Mouse (Mus musculus) embryonic facial prominence, embryonic 11.5 days (tissue): ENCODE results near the gene H6pd. TPM values are rescaled to one million over a fixed set of nuclear protein-coding genes. Genes with fewer than 3 reads are reported as not detected.

Experiments
- ATAC-seq: fragments of 200-750 bp; cut with Nextera tagmentation; replicated peaks from 2 replicates; pipeline ENCODE4 v1.8.0; 2017; ENCODE audit warnings: low read depth; ENCODE audit not compliant: insufficient number of reproducible peaks, low FRiP score, low TSS enrichment
- DNase-seq: peaks from one replicate; pipeline ENCODE4 v3.0.0-alpha.2; 2015; ENCODE audit warnings: low spot score
- H3K27ac ChIP-seq: fragments of 300-500 bp; sonication (generic); replicated peaks from 2 replicates; pipeline ENCODE4 v1.5.1; 2014; ENCODE audit warnings: mild to moderate bottlenecking, low read depth, low read length, control low read depth
- H3K27me3 ChIP-seq: fragments of 300-500 bp; sonication (generic); 2 replicates; pipeline ENCODE4 v1.6.1; 2014; ENCODE audit warnings: mild to moderate bottlenecking, low read length, moderate library complexity, mixed read lengths; ENCODE audit not compliant: control insufficient read depth, insufficient read depth
- H3K36me3 ChIP-seq: fragments of 300-500 bp; sonication (generic); replicated peaks from 2 replicates; pipeline ENCODE4 v1.6.1; 2014; ENCODE audit warnings: low read depth, mild to moderate bottlenecking, low read length, moderate library complexity, mixed read lengths; ENCODE audit not compliant: control insufficient read depth, insufficient read depth
- H3K4me1 ChIP-seq: fragments of 300-500 bp; sonication (generic); 2 replicates; pipeline ENCODE4 v1.6.1; 2014; ENCODE audit warnings: low read length, mixed read lengths; ENCODE audit not compliant: control insufficient read depth, insufficient read depth
- H3K4me2 ChIP-seq: fragments of 300-500 bp; sonication (generic); 2 replicates; pipeline ENCODE4 v1.6.1; 2014; ENCODE audit warnings: low read depth, mild to moderate bottlenecking, control low read depth, low read length, moderate library complexity
- H3K4me3 ChIP-seq: fragments of 300-500 bp; sonication (generic); 2 replicates; pipeline ENCODE4 v1.5.1; 2014; ENCODE audit warnings: low read depth, low read length, control low read depth
- H3K9ac ChIP-seq: fragments of 300-500 bp; sonication (generic); replicated peaks from 2 replicates; pipeline ENCODE4 v1.6.1; 2014; ENCODE audit warnings: mild to moderate bottlenecking, control low read depth, low read length
- H3K9me3 ChIP-seq: fragments of 300-500 bp; sonication (generic); replicated peaks from 2 replicates; pipeline ENCODE4 v1.6.1; 2016; ENCODE audit warnings: mild to moderate bottlenecking, low read length, inconsistent platforms, mixed read lengths; ENCODE audit not compliant: control insufficient read depth
- WGBS: fragments of 180-500 bp; shearing (Covaris S2); extraction: QIAGEN DNeasy Blood & Tissue Kit; methylation state at CpG from one replicate; pipeline ENCODE4 v1.1.7; 2014; 5-methylcytosine and 5-hydroxymethylcytosine counted together
- polyA plus RNA-seq: library from polyadenylated mRNA; unstranded; fragments of >200 nt; fragmentation: Nextera tagmentation; extraction: Ambion mirVana; gene quantifications from 2 replicates; pipeline ENCODE4 v1.2.1, GENCODE M21; 2014

H6pd gene
- polyA plus RNA-seq, 1 experiment from 2014 or later: 3.2 TPM

DNA sequence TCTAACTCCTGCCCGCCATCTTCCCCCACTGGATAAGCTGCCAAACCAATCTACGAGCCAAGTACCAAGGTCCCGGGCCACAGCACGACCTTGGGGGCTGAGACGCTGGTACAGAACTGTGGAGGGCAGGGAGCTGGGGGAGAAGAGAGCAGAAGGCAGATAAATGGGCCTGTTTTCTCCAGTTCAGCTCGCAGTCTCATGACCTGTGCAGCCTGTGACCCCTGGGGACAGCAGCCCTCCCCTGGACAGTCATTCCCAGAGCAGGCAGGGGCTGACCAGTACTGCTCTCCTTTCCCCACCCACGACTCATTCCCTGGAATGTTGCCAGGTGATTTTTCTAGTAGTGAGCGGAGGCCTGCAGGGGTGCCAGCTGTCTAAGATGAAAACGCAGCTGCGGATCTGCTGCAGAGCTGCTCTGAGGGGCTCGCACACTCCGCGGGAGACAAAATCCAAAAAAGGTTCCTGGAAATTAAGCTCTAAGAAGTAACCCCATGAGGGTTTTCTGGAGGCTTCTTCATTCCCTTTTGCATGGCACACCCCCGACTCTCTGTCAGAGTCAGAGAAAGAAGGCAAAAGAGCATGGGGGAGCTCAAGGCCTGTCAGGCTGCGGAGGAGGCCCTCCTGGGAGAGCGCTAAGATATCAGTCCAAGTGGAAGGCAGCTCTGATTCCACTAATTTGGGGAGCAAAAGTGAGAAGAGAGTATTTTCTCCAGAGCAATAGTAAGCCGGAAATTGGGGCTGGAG, 30.9 kb downstream of the H6pd start:
- Histone ChIP-seq H3K4me1 (no peaks in the 10 kb centered on the region; the same call in 1 of the 2 replicates), H3K4me2 (no peak overlapping the region), H3K27me3 (no peaks in the 10 kb centered on the region), H3K9me3 (no peaks in the 10 kb centered on the region), H3K36me3 (no peaks in the 10 kb centered on the region), H3K27ac (no peak overlapping the region), H3K4me3 (no peak overlapping the region), H3K9ac (no peak overlapping the region)
- 64% methylated on average over 17 of the region's 17 CpGs for WGBS
- no peak for ATAC-seq
- DNase-seq: no peak

DNA sequence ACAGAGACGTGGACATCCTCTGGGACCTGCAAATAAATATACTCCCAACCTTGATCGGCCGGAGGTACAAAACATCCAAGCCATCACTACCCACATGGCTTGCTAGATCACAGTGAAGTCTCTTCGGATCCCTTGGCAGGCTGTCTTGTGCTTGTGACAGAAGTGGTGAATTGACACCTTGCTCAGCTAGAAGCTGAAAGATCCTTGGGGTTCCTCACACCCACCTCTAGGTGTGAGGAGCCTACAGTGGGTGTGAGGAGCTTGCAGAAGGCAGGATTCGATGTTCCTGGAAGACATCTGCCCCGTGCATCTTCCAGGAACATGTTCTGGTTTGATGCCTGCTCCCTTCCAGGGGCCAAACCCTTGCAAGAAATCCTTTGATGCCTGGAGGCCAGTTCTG, 31.6 kb downstream of the H6pd start:
- Histone ChIP-seq H3K36me3 (no peaks in the 10 kb centered on the region), H3K9ac (no peak overlapping the region), H3K27ac (no peak overlapping the region), H3K4me2 (no peak overlapping the region), H3K9me3 (no peaks in the 10 kb centered on the region), H3K4me1 (no peaks in the 10 kb centered on the region; the same call in 1 of the 2 replicates), H3K4me3 (no peak overlapping the region), H3K27me3 (no peaks in the 10 kb centered on the region)
- 75% methylated on average over 6 of the region's 6 CpGs for WGBS
- no peak for ATAC-seq
- no peak for DNase-seq

DNA sequence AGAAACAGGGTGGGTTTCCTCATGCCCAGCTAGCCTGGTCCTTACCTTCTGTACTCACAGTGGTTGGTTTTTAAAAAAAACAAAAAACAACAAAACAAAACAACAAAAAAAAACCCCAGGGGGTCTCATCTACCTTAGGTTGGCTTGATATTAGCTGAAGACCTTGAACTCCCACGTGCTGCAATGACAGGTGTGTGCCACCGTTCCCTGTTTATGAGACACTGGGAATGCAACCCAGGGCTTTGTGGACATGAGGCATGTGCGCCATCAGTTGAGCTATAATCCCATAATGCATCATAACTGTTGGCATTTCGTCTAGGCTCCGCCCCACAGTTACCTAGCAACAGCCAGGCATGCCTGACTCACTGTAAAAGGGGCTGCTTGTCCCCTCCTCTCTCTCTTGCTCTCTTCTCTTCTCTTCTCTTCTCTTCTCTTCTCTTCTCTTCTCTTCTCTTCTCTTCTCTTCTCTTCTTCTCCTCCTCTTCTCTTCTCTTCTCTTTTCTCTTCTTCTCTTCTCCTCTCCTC, 33.0 kb downstream of the H6pd start:
- WGBS: 80% methylated on average over 5 of the region's 5 CpGs
- ATAC-seq: no peak
- Histone ChIP-seq H3K27me3 (no peaks in the 10 kb centered on the region), H3K9me3 (no peaks in the 10 kb centered on the region), H3K4me2 (no peak overlapping the region), H3K4me1 (no peaks in the 10 kb centered on the region; the same call in 1 of the 2 replicates), H3K4me3 (no peak overlapping the region), H3K36me3 (no peaks in the 10 kb centered on the region), H3K27ac (no peak overlapping the region), H3K9ac (no peak overlapping the region)
- DNase-seq: no peak

DNA sequence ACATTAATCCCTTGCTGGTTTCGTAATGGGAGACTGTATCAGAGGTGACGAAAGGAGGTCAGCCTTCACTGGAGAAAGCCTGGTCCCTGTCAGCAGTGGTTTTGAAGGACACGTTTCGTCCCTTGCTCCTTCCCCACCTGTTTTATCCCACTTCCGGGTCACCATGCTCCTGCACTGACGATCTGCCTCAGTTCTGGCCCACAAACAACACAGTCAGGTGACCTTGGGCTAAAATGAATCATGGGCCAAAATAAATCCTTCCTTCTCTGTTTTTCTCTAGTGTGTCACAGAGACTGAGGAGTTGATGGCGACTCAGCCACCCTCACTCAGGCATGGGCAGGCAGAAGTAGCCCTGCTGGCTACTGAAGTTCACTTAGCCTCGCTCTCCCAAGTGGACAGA, 33.5 kb downstream of the H6pd start:
- no peak overlapping the region for H3K27ac ChIP-seq
- WGBS: 66% methylated on average over 8 of the region's 8 CpGs
- ATAC-seq: no peak
- H3K27me3 ChIP-seq: no peaks in the 10 kb centered on the region
- H3K9me3 ChIP-seq: no peaks in the 10 kb centered on the region
- H3K4me3 ChIP-seq: no peak overlapping the region
- no peaks in the 10 kb centered on the region for H3K36me3 ChIP-seq
- H3K4me2 ChIP-seq: no peak overlapping the region
- DNase-seq: no peak
- H3K4me1 ChIP-seq: no peaks in the 10 kb centered on the region; the same call in 1 of the 2 replicates
- no peak overlapping the region for H3K9ac ChIP-seq

DNA sequence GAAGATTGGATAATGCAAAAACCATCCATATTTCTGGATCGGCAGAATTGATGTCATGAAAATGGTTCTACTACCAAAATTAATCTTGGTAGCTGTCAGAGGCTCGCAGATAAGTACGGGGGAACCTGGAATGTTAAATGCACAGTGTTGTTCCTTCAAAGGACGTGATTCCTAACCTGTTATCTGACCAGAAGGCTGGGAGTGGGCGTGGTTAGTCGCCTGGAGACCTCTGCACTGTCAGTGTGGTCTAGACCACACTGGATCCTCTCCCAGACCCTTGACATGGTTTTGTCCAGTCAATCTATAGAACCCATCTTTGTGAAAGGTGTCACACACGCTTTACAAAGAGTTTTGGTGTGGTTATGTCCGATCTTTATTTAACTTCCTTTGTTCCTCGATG, 37.4 kb downstream of the H6pd start:
- no peak overlapping the region for H3K27ac ChIP-seq
- WGBS: 72% methylated on average over 9 of the region's 9 CpGs
- H3K4me2 ChIP-seq: no peak overlapping the region
- no peak overlapping the region for H3K9ac ChIP-seq
- no peaks in the 10 kb centered on the region for H3K36me3 ChIP-seq
- H3K4me1 ChIP-seq: peaks cover 2% of the 10 kb centered on the region; the same call in 1 of the 2 replicates
- ATAC-seq: no peak
- H3K4me3 ChIP-seq: no peak overlapping the region
- H3K9me3 ChIP-seq: no peaks in the 10 kb centered on the region
- DNase-seq: no peak
- H3K27me3 ChIP-seq: no peaks in the 10 kb centered on the region

DNA sequence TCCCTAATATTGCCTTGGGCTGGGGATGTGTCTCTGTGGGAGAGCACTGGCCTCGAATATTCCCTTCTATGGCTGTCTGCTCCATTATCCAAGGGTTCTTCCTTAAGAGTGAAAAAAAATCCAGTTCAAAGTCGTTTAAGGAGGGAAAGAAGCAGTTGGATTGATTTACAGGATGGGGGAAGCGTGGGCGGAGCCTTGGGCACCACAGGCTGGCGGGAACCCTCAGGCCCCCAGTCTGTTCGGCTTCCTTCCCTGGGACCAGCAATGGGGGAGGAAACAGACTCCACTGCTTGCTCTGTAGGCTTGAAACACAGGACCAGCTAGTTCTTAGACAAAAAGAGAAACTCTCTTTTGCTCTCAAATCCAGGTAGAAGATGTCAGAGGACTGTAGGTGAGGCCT, 40.3 kb downstream of the H6pd start:
- DNase-seq (peak; percentile 47), ATAC-seq (no peak)
- H3K27ac ChIP-seq: no peak overlapping the region
- H3K36me3 ChIP-seq: no peaks in the 10 kb centered on the region
- peaks cover 11% of the 10 kb centered on the region for H3K4me1 ChIP-seq
- H3K9ac ChIP-seq: 0 out of 2 replicates have a peak overlapping the region, but pooled peaks have one; percentile 23
- no peaks in the 10 kb centered on the region for H3K9me3 ChIP-seq
- H3K4me2 ChIP-seq: no peak overlapping the region
- H3K27me3 ChIP-seq: no peaks in the 10 kb centered on the region
- 34% methylated on average over 6 of the region's 6 CpGs for WGBS
- no peak overlapping the region for H3K4me3 ChIP-seq

DNA sequence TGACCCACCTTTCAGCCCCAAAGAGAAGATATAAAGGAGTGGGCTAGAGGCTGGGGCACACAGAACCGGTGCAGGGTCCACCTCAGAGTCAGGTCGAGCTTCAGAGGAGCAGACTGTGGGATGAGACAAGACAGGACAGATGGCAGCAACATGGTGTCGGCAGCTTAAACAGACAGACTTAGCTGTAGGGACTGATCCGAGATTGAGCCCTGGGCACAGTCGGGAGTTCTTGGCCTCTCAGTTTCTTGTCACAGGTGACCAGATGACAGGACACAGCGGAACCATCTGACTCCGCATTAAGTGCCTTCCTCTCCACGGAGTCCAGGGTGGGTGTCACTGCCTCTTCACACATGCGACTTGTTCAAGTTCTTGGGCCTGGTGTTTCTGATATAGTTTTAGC, 41.9 kb downstream of the H6pd start:
- ATAC-seq: no peak
- no peaks in the 10 kb centered on the region for H3K27me3 ChIP-seq
- no peaks in the 10 kb centered on the region for H3K36me3 ChIP-seq
- no peaks in the 10 kb centered on the region for H3K9me3 ChIP-seq
- H3K4me1 ChIP-seq: peaks cover 11% of the 10 kb centered on the region
- no peak overlapping the region for H3K27ac ChIP-seq
- no peak overlapping the region for H3K9ac ChIP-seq
- DNase-seq: no peak
- WGBS: 86% methylated on average over 9 of the region's 9 CpGs
- no peak overlapping the region for H3K4me3 ChIP-seq
- H3K4me2 ChIP-seq: no peak overlapping the region

DNA sequence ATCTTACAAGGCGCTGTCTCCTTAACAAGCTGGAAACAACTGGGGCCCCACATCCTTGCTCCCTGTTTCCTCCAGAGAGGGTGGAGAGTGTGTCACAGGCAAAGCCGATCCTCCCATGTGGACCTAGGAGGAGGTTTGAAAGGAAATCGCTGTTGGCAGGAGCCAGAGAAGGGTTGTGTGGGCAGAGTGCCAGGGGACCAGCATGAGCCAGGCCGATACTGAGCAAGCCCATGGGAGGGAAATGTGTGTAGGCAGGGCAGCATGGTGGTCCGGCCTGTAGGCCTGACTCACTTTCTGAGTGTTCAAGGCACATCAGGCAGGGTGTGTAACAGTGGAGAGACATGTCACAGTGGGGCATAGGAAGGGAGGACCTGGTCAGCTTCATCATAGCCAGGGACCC, 42.6 kb downstream of the H6pd start:
- no peak overlapping the region for H3K27ac ChIP-seq
- H3K9ac ChIP-seq: no peak overlapping the region
- no peak overlapping the region for H3K4me3 ChIP-seq
- ATAC-seq (no peak), DNase-seq (no peak)
- H3K9me3 ChIP-seq: no peaks in the 10 kb centered on the region
- H3K4me2 ChIP-seq: no peak overlapping the region
- H3K27me3 ChIP-seq: no peaks in the 10 kb centered on the region
- WGBS: 79% methylated on average over 5 of the region's 5 CpGs
- H3K36me3 ChIP-seq: no peaks in the 10 kb centered on the region
- H3K4me1 ChIP-seq: peaks cover 11% of the 10 kb centered on the region
